Mouse (Mus musculus) kidney, postnatal 0 days (tissue): ENCODE data around the gene 1700024B05Rik. TPM values are rescaled to one million over a fixed set of nuclear protein-coding genes. Genes with fewer than 3 reads are reported as not detected.
"Not testable (repeated sequence)": the region's sequence is repeated elsewhere in the genome, so short reads cannot be mapped to it uniquely, and the experiment has no call there.

Source experiments
- ATAC-seq: fragments of 200-750 bp; cut with Nextera tagmentation; replicated peaks from 2 replicates; pipeline ENCODE4 v1.8.0; 2017; ENCODE audit warnings: low read depth, moderate number of reproducible peaks, moderate TSS enrichment, moderate library complexity; ENCODE audit not compliant: low FRiP score
- DNase-seq: peaks from one replicate; pipeline ENCODE4 v3.0.0-alpha.2; 2016; ENCODE audit warnings: low spot score
- H3K27ac ChIP-seq: fragments of 300-500 bp; sonication (generic); 2 replicates; pipeline ENCODE4 v1.5.1; 2014; ENCODE audit warnings: mild to moderate bottlenecking
- H3K27me3 ChIP-seq: fragments of 300-500 bp; sonication (generic); 2 replicates; pipeline ENCODE4 v1.6.1; 2014; ENCODE audit warnings: low read length, mixed read lengths; ENCODE audit not compliant: insufficient read depth
- H3K36me3 ChIP-seq: fragments of 300-500 bp; sonication (generic); 2 replicates; pipeline ENCODE4 v1.6.1; 2014; ENCODE audit warnings: low read length, mixed read lengths; ENCODE audit not compliant: insufficient read depth
- H3K4me1 ChIP-seq: fragments of 300-500 bp; sonication (generic); replicated peaks from 2 replicates; pipeline ENCODE4 v1.6.1; 2014; ENCODE audit warnings: antibody characterized with exemption, low read length, mixed read lengths; ENCODE audit not compliant: insufficient read depth
- H3K4me2 ChIP-seq: fragments of 300-500 bp; sonication (generic); 2 replicates; pipeline ENCODE4 v1.6.1; 2014; ENCODE audit warnings: mild to moderate bottlenecking, low read length, moderate library complexity, mixed read lengths
- H3K4me3 ChIP-seq: fragments of 300-500 bp; sonication (generic); replicated peaks from 2 replicates; pipeline ENCODE4 v1.5.1; 2014; ENCODE audit warnings: low read depth, low read length
- H3K9ac ChIP-seq: fragments of 300-500 bp; sonication (generic); 2 replicates; pipeline ENCODE4 v1.6.1; 2014; ENCODE audit warnings: low read depth, low read length
- H3K9me3 ChIP-seq: fragments of 300-500 bp; sonication (generic); replicated peaks from 2 replicates; pipeline ENCODE4 v1.6.1; 2016; ENCODE audit warnings: low read length, inconsistent platforms, mixed read lengths
- WGBS: fragments of 180-500 bp; shearing (Covaris S2); extraction: QIAGEN DNeasy Blood & Tissue Kit; methylation state at CpG from one replicate; pipeline ENCODE4 v1.1.7; 2014; 5-methylcytosine and 5-hydroxymethylcytosine counted together
- polyA plus RNA-seq: library from polyadenylated mRNA; unstranded; fragments of >200 nt; fragmentation: Nextera tagmentation; extraction: Ambion mirVana; gene quantifications from 2 replicates; pipeline ENCODE4 v1.2.1, GENCODE M21; 2015

Gene 1700024B05Rik
- not detected in 2 replicates for polyA plus RNA-seq

DNA sequence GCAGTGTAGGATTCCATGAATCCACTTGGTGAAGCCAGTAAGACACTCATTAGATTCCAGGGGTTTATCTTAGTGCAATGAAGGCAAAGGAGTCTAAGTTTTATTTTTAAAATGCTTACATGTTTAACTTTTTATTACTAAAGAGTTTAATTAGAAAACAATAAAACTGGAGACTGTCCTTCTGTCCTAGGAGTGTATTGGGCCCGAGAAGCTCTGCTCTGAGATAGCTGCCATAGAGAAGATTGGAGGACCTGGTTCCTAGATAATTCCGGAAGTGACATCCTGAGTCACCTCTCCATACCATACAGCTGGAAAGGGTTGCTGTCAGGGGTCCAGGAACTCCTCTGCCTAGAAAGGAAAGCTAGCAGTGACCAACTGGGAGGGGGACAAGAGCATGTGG lies at the start of gene 1700024B05Rik:
1700024B05Rik (plus strand) TSS at position 301 of the 400 bp plus-strand sequence.
- DNase-seq, H3K27me3 ChIP-seq: not testable (repeated sequence)
- 85% methylated on average over 1 of the region's 2 CpGs for WGBS

DNA sequence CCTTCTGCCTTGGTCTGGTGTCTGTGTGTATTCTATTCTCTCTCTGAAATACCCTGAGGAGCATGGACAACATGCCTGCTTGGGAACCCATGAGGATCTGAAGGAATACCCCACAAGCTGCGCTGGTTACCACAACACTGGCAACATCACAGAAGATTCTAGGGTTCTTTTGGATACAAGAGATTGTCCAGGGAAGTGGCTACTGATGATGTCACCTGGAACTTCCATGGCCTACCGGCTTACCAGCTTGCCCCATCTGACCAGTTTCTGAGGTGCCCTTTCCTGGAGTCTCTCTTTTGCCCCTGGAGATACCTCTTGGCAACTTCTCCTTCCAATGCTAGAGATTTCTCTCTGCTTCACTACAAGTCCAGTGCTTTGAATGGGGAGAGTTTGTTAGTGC lies 36.6 kb upstream of the 1700024B05Rik start, which contains the start of gene Gm7980:
Gm7980 (minus strand) TSS at position 101 of the 400 bp plus-strand sequence.
- not testable (repeated sequence) for ATAC-seq

More for the DNA sequence above, at the start of gene 1700024B05Rik:
- H3K27ac ChIP-seq, H3K4me1 ChIP-seq, ATAC-seq, H3K9ac ChIP-seq, H3K9me3 ChIP-seq, H3K4me3 ChIP-seq, H3K36me3 ChIP-seq, H3K4me2 ChIP-seq: not testable (repeated sequence)

DNA sequence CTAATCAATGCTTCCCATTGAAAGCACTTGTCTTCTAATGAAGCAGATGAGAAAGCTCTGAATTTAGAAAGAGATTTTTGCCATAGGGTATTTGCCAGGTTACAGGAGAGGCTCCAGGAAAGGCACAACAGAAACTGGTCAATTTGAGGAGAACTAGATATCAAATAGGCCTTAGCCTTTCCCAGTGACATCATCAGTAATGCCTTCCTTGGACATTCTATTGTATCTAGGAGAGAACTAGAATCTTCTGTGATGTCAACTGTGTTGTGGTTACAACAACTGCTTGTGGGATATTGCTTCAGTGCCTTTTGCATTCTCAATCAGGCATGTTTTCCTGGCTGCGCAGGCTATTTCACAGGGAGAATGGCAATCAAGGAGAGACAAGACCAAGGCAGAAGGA lies 19.1 kb upstream of the 1700024B05Rik start, which contains the start of gene 1700049E17Rik1:
1700049E17Rik1 (plus strand) TSS at position 301 of the 400 bp plus-strand sequence.
- no CpG with 5 or more reads among the region's 1 CpGs for WGBS
- not testable (repeated sequence) for H3K9ac ChIP-seq, H3K4me2 ChIP-seq, H3K36me3 ChIP-seq, H3K9me3 ChIP-seq, H3K4me1 ChIP-seq, ATAC-seq, H3K27ac ChIP-seq, DNase-seq, H3K27me3 ChIP-seq, H3K4me3 ChIP-seq

More for the DNA sequence above, 36.6 kb upstream of the 1700024B05Rik start, which contains the start of gene Gm7980:
- H3K9ac ChIP-seq, H3K9me3 ChIP-seq, H3K4me3 ChIP-seq, H3K27ac ChIP-seq, H3K27me3 ChIP-seq, H3K4me1 ChIP-seq, DNase-seq, H3K36me3 ChIP-seq, H3K4me2 ChIP-seq: not testable (repeated sequence)
- no CpG with 5 or more reads among the region's 2 CpGs for WGBS

DNA sequence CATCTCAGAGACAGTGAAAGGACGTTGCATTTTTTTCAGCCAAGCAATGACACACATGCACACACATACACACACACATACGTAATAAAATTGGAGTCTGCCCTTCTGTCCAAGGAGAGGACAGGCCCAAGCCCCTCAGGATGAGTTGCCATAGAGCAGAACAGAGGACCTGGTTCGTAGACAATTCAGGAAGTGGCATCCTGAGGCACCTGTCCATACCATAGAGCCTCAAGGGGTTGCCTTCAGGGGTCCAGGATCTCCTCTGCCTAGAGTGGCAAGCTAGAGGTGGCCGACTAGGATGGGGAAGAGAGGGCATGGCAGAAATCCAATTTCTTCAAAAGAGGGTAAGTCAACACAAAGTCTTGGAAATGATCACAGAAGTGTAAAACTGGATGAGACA lies 20.3 kb downstream of the 1700024B05Rik start:
- H3K36me3 ChIP-seq, ATAC-seq, H3K9me3 ChIP-seq, DNase-seq, H3K4me2 ChIP-seq, H3K27ac ChIP-seq, H3K27me3 ChIP-seq, H3K4me3 ChIP-seq, H3K9ac ChIP-seq, H3K4me1 ChIP-seq: not testable (repeated sequence)
- 68% methylated on average over 4 of the region's 4 CpGs for WGBS

DNA sequence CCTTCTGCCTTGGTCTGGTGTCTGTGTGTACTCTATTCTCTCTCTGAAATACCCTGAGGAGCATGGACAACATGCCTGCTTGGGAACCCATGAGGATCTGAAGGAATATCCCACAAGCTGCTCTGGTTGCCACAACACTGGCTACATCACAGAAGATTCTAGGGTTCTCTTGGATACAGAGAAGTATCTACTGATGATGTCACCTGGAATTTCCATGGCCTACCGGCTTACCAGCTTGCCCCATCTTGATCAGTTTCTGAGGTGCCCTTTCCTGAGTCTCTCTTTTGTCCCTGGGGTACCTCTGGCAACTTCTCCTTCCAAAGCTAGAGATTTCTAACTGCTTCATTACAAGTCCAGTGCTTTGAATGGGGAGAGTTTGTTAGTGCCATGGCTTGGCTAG lies 24.0 kb downstream of the 1700024B05Rik start, which contains the start of gene Gm6401:
Gm6401 (minus strand) TSS at position 101 of the 400 bp plus-strand sequence.
- not testable (repeated sequence) for H3K4me1 ChIP-seq, H3K27me3 ChIP-seq, H3K27ac ChIP-seq, H3K9ac ChIP-seq, H3K4me2 ChIP-seq, DNase-seq, H3K9me3 ChIP-seq, H3K4me3 ChIP-seq, H3K36me3 ChIP-seq, ATAC-seq
- WGBS, result 83% methylated on average over 1 of the region's 1 CpGs

- WGBS, result 54% methylated on average over 3 of the region's 3 CpGs
- H3K27me3 ChIP-seq, H3K4me1 ChIP-seq, H3K27ac ChIP-seq, ATAC-seq, H3K4me2 ChIP-seq, H3K9me3 ChIP-seq, H3K9ac ChIP-seq, DNase-seq, H3K4me3 ChIP-seq, H3K36me3 ChIP-seq: not testable (repeated sequence)
These were observed 24.8 kb downstream of the 1700024B05Rik start for GRCm38 (mm10) chr14:41968596-41968995.

DNA sequence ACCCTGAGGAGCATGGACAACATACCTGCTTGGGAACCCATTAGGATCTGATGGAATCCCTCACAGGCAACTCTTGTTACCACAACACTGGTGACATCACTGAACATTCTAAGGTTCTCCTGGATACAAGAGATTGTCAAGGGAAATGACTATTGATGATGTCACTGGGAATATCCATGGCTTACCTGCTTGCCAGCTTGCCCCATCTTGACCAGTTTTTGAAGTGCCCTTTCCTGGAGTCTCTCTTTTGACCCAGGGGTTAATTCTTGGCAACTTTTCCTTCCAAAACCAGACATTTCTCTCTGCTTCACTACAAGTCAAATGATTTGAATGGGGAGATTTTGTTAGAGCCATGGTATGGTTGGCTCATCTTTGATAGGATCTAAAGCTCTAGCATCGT lies 39.4 kb downstream of the 1700024B05Rik start, which contains the start of gene Gm3543:
Gm3543 (minus strand) TSS at position 101 of the 400 bp plus-strand sequence.
- not testable (repeated sequence) for H3K4me2 ChIP-seq, H3K4me1 ChIP-seq, DNase-seq, ATAC-seq, H3K36me3 ChIP-seq, H3K27ac ChIP-seq, H3K27me3 ChIP-seq, H3K9me3 ChIP-seq, H3K9ac ChIP-seq, H3K4me3 ChIP-seq
- WGBS, result no CpG with 5 or more reads among the region's 1 CpGs

Other genes with a start within 250 kb of the 1700024B05Rik start
- gene Gm8068, start 242.1 kb upstream of the 1700024B05Rik start, polyA plus RNA-seq, result not detected in 2 replicates
- gene Gm7929, start 193.4 kb upstream of the 1700024B05Rik start, polyA plus RNA-seq, result not detected in 2 replicates
- gene Gm47189, start 171.6 kb upstream of the 1700024B05Rik start, polyA plus RNA-seq, result not detected in 2 replicates
- not detected in 2 replicates for gene Gm7980, start 36.7 kb upstream of the 1700024B05Rik start, polyA plus RNA-seq
- not detected in 2 replicates for gene 1700049E17Rik1, start 19.0 kb upstream of the 1700024B05Rik start, polyA plus RNA-seq
- not detected in 2 replicates for gene Gm6401, start 23.9 kb downstream of the 1700024B05Rik start, polyA plus RNA-seq
- not detected in 2 replicates for gene Gm3543, start 39.3 kb downstream of the 1700024B05Rik start, polyA plus RNA-seq
- not detected in 2 replicates for gene Gm7951, start 173.4 kb downstream of the 1700024B05Rik start, polyA plus RNA-seq
- not detected in 2 replicates for gene Gm17027, start 218.6 kb downstream of the 1700024B05Rik start, polyA plus RNA-seq
- not detected in 2 replicates for gene Gm3573, start 246.8 kb downstream of the 1700024B05Rik start, polyA plus RNA-seq